Mouse (Mus musculus) heart, embryonic 15.5 days (tissue): ENCODE data around the gene Tfdp2. TPM values are rescaled to one million over a fixed set of nuclear protein-coding genes. Genes with fewer than 3 reads are reported as not detected.
"Not testable (repeated sequence)": the region's sequence is repeated elsewhere in the genome, so short reads cannot be mapped to it uniquely, and the experiment has no call there.

Experiments used
- ATAC-seq: fragments of 200-750 bp; cut with Nextera tagmentation; replicated peaks from 2 replicates; pipeline ENCODE4 v1.8.0; 2017; ENCODE audit warnings: low read depth, moderate TSS enrichment; ENCODE audit not compliant: insufficient number of reproducible peaks, insufficient read depth, low FRiP score
- H3K27ac ChIP-seq: fragments of 300-500 bp; sonication (generic); 2 replicates; pipeline ENCODE4 v1.5.1; 2015; ENCODE audit warnings: mild to moderate bottlenecking, inconsistent platforms
- H3K27me3 ChIP-seq: fragments of 300-500 bp; sonication (generic); 2 replicates; pipeline ENCODE4 v1.6.1; 2015; ENCODE audit warnings: inconsistent platforms
- H3K36me3 ChIP-seq: fragments of 300-500 bp; sonication (generic); 2 replicates; pipeline ENCODE4 v1.6.1; 2015; ENCODE audit warnings: mild to moderate bottlenecking, inconsistent platforms
- H3K4me1 ChIP-seq: fragments of 300-500 bp; sonication (generic); replicated peaks from 2 replicates; pipeline ENCODE4 v1.6.1; 2015; ENCODE audit warnings: inconsistent platforms
- H3K4me2 ChIP-seq: fragments of 300-500 bp; sonication (generic); 2 replicates; pipeline ENCODE4 v1.6.1; 2015; ENCODE audit warnings: inconsistent platforms, mild to moderate bottlenecking, moderate library complexity
- H3K4me3 ChIP-seq: fragments of 300-500 bp; sonication (generic); 2 replicates; pipeline ENCODE4 v1.5.1; 2015; ENCODE audit warnings: mild to moderate bottlenecking, inconsistent platforms
- H3K9ac ChIP-seq: fragments of 300-500 bp; sonication (generic); 2 replicates; pipeline ENCODE4 v1.6.1; 2015; ENCODE audit warnings: mild to moderate bottlenecking, inconsistent platforms
- H3K9me3 ChIP-seq: fragments of 300-500 bp; sonication (generic); replicated peaks from 2 replicates; pipeline ENCODE4 v1.6.1; 2016; ENCODE audit warnings: inconsistent platforms
- WGBS: fragments of 180-500 bp; shearing (Covaris S2); methylation state at CpG from one replicate; pipeline ENCODE4 v1.1.7; 2015; ENCODE audit warnings: mixed read lengths; 5-methylcytosine and 5-hydroxymethylcytosine counted together
- polyA plus RNA-seq: library from polyadenylated mRNA; unstranded; fragments of >200 nt; fragmentation: Nextera tagmentation; extraction: Ambion mirVana; gene quantifications from 2 replicates; pipeline ENCODE4 v1.2.1, GENCODE M21; 2015

Gene Tfdp2
- 33.0 and 37.9 TPM in 2 replicates for polyA plus RNA-seq

DNA sequence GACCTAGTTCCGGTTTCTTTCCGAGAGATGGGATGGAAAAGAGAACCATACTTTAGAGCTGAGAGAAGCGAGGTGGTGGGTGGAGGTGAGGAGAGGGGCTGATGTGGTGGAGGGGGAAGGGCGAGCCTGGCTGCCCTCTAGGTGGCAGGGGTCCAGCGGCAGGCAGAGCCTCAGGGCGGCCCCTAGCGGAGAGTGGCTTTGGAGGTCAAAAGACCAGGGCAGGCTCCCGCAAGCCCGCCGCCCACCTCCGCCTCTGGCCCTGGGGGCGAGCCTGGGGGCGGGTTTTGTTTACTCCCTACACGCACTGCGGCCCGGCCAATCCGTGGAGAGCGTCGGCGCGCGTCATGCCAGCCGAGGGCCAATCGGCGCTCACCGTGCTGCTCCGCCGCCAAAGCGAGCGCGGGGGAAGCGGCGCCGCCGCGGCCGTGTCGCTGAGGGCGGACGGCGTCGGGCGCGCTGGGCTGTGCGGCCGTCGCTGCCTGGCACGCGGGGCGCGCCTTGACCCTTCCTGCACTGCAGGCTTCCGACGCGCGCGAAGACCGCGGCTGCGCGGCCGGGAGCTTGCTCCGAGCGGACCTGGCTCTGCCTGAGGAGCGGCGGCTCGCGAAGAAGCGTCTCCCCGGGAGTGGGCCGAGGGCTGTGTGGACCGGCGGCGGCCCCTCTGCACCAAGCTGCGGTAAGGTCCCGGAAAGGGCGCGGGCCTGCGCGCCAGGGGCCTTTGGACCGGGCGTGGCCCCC, at the start of gene Tfdp2:
TSS of gene Tfdp2 (plus strand) at position 391 of the 738 bp plus-strand sequence.
- Histone ChIP-seq H3K36me3 (no peaks in the 10 kb centered on the region), H3K9me3 (no peaks in the 10 kb centered on the region), H3K9ac (peak within 1 kb of the TSS; percentile 83), H3K4me1 (peaks cover 21% of the 10 kb centered on the region), H3K4me2 (peak within 1 kb of the TSS; percentile 98), H3K27me3 (no peaks in the 10 kb centered on the region), H3K27ac (peak within 1 kb of the TSS; percentile 94), H3K4me3 (peak within 1 kb of the TSS; percentile 97)
- peak; percentile 99 for ATAC-seq
- under 1% methylated on average over 81 of the region's 81 CpGs for WGBS

- no peaks in the 10 kb centered on the region for H3K27me3 ChIP-seq
- no peaks in the 10 kb centered on the region for H3K9me3 ChIP-seq
- no peak overlapping the region for H3K9ac ChIP-seq
- H3K4me1 ChIP-seq = no peaks in the 10 kb centered on the region
- peaks cover 5% of the 10 kb centered on the region; the same call in 1 of the 2 replicates for H3K36me3 ChIP-seq
- ATAC-seq = no peak
- no peak overlapping the region for H3K27ac ChIP-seq
- 87% methylated on average over 7 of the region's 7 CpGs for WGBS
- no peak overlapping the region for H3K4me3 ChIP-seq
- H3K4me2 ChIP-seq = no peak overlapping the region
These were observed 43.3 kb upstream of the Tfdp2 start for GRCm38 (mm10) chr9:96152801-96153200.

DNA sequence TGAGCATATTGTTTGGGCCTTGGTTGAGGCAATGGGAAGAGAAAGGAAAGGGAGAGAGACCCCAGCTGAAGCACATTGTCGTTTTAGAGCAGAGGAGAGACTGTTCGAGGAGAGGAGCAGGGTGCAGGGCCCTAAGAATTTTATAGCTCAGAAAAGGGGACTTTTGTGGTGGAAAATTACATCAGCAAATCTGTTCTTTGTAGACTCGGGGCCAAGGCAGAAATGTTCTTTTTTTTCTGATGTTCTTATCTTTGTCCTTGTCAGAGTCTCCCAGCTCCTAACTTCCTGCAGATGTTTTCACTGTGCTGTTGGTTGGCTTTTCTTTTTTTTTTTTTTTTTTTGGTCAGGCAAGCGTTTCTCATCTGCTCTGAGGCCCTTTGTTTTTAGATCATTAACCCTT, 37.6 kb upstream of the Tfdp2 start:
- 21% methylated on average over 4 of the region's 4 CpGs for WGBS

GRCm38 (mm10) chr9:96159047-96159446, 37.0 kb upstream of the Tfdp2 start:
- no peak overlapping the region for H3K4me2 ChIP-seq
- no peak overlapping the region for H3K9ac ChIP-seq
- H3K4me1 ChIP-seq = no peaks in the 10 kb centered on the region
- H3K27ac ChIP-seq = peak overlapping the region; percentile 58
- H3K36me3 ChIP-seq = peaks cover 5% of the 10 kb centered on the region; the same call in 1 of the 2 replicates
- H3K27me3 ChIP-seq = no peaks in the 10 kb centered on the region
- H3K4me3 ChIP-seq = no peak overlapping the region
- 55% methylated on average over 3 of the region's 3 CpGs for WGBS
- no peaks in the 10 kb centered on the region for H3K9me3 ChIP-seq
- no peak for ATAC-seq

More for the DNA sequence above, 37.6 kb upstream of the Tfdp2 start:
- Histone ChIP-seq H3K9me3 (no peaks in the 10 kb centered on the region), H3K36me3 (peaks cover 5% of the 10 kb centered on the region; the same call in 1 of the 2 replicates), H3K9ac (no peak overlapping the region), H3K4me1 (no peaks in the 10 kb centered on the region), H3K4me2 (no peak overlapping the region), H3K27me3 (no peaks in the 10 kb centered on the region), H3K27ac (peak overlapping the region; percentile 72), H3K4me3 (no peak overlapping the region)
- ATAC-seq = 0 out of 2 replicates have a peak, but pooled peaks have one; percentile 18

GRCm38 (mm10) chr9:96160767-96161166, 35.3 kb upstream of the Tfdp2 start:
- Histone ChIP-seq H3K36me3 (no peaks in the 10 kb centered on the region), H3K4me2 (no peak overlapping the region), H3K9ac (no peak overlapping the region), H3K9me3 (no peaks in the 10 kb centered on the region), H3K27me3 (no peaks in the 10 kb centered on the region), H3K4me1 (no peaks in the 10 kb centered on the region), H3K4me3 (no peak overlapping the region), H3K27ac (no peak overlapping the region)
- WGBS = 71% methylated on average over 3 of the region's 3 CpGs
- ATAC-seq = no peak

DNA sequence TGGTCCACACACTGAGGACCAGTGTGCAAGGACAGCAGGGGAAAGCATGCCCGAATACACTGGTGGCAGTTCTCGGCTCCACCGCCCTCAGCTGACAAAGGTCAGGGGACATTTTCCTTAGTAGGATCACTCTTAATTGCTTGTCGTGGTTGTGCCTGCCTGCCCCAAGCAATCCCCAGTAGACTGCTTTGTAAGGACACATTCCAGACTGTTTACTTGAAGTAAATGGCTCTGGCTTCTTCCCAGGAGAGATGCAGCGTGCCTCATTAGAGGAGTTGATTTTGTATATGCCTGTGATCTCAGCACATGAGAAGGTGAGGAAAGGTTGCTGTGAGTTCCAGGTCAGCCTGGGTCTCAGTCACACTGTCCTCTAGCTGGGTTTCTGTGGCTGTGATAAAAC, 33.7 kb upstream of the Tfdp2 start:
- no peak for ATAC-seq
- no peak overlapping the region for H3K4me2 ChIP-seq
- no peak overlapping the region for H3K27ac ChIP-seq
- no peaks in the 10 kb centered on the region for H3K36me3 ChIP-seq
- H3K9me3 ChIP-seq = no peaks in the 10 kb centered on the region
- H3K27me3 ChIP-seq = no peaks in the 10 kb centered on the region
- H3K4me1 ChIP-seq = no peaks in the 10 kb centered on the region
- H3K4me3 ChIP-seq = no peak overlapping the region
- no peak overlapping the region for H3K9ac ChIP-seq
- 79% methylated on average over 5 of the region's 5 CpGs for WGBS

DNA sequence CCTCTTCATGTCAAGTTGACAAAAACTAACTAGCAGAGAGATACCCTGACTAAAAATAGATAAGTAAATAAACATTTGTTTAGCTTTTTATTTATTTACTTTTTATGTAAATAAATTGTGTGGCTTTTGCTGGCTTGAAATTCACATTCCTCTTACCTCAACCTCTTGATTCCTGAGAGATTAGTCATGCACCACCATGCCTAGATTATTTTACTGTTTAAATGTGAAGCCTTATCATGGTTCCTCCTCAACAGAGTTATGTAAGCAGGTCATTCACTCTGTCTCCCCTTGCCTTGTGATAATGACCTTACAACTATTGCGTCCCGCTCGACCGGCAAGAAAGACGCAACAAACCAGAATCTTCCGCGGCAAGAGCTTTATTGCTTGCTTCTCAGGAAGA, 32.6 kb upstream of the Tfdp2 start:
- Histone ChIP-seq H3K27ac (no peak overlapping the region), H3K4me2 (no peak overlapping the region), H3K9ac (no peak overlapping the region), H3K4me1 (no peaks in the 10 kb centered on the region), H3K4me3 (no peak overlapping the region), H3K36me3 (no peaks in the 10 kb centered on the region), H3K27me3 (no peaks in the 10 kb centered on the region), H3K9me3 (no peaks in the 10 kb centered on the region)
- WGBS = 90% methylated on average over 7 of the region's 7 CpGs
- no peak for ATAC-seq

GRCm38 (mm10) chr9:96163983-96164382, 32.1 kb upstream of the Tfdp2 start:
- H3K4me1 ChIP-seq, H3K4me3 ChIP-seq, H3K27me3 ChIP-seq, H3K9ac ChIP-seq, ATAC-seq, H3K36me3 ChIP-seq, H3K27ac ChIP-seq, H3K4me2 ChIP-seq, H3K9me3 ChIP-seq: not testable (repeated sequence)
- WGBS = 95% methylated on average over 15 of the region's 15 CpGs

- no peaks in the 10 kb centered on the region for H3K27me3 ChIP-seq
- H3K9ac ChIP-seq = no peak overlapping the region
- 0 out of 2 replicates have a peak, but pooled peaks cover 2% of the 10 kb centered on the region for H3K4me1 ChIP-seq
- no peaks in the 10 kb centered on the region for H3K9me3 ChIP-seq
- H3K27ac ChIP-seq = no peak overlapping the region
- 41% methylated on average over 5 of the region's 5 CpGs for WGBS
- no peak for ATAC-seq
- no peak overlapping the region for H3K4me2 ChIP-seq
- 0 out of 2 replicates have a peak, but pooled peaks cover under 1% of the 10 kb centered on the region for H3K36me3 ChIP-seq
- H3K4me3 ChIP-seq = no peak overlapping the region
These were observed 28.9 kb upstream of the Tfdp2 start for GRCm38 (mm10) chr9:96167168-96167585.

GRCm38 (mm10) chr9:96170600-96170999, 25.5 kb upstream of the Tfdp2 start:
- no peak overlapping the region for H3K4me2 ChIP-seq
- H3K27ac ChIP-seq = no peak overlapping the region
- no peaks in the 10 kb centered on the region for H3K9me3 ChIP-seq
- H3K9ac ChIP-seq = no peak overlapping the region
- no peak for ATAC-seq
- WGBS = 77% methylated on average over 3 of the region's 3 CpGs
- no peaks in the 10 kb centered on the region for H3K27me3 ChIP-seq
- H3K36me3 ChIP-seq = 0 out of 2 replicates have a peak, but pooled peaks cover 4% of the 10 kb centered on the region
- H3K4me1 ChIP-seq = 0 out of 2 replicates have a peak, but pooled peaks cover 6% of the 10 kb centered on the region
- H3K4me3 ChIP-seq = no peak overlapping the region

- no peak overlapping the region for H3K27ac ChIP-seq
- no peak for ATAC-seq
- no peak overlapping the region for H3K9ac ChIP-seq
- H3K4me3 ChIP-seq = no peak overlapping the region
- H3K36me3 ChIP-seq = no peaks in the 10 kb centered on the region
- H3K27me3 ChIP-seq = no peaks in the 10 kb centered on the region
- H3K4me1 ChIP-seq = no peaks in the 10 kb centered on the region
- WGBS = 68% methylated on average over 4 of the region's 4 CpGs
- H3K9me3 ChIP-seq = no peaks in the 10 kb centered on the region
- H3K4me2 ChIP-seq = no peak overlapping the region
These were observed 11.2 kb upstream of the Tfdp2 start for GRCm38 (mm10) chr9:96184909-96185308.

GRCm38 (mm10) chr9:96186701-96187100, 9.4 kb upstream of the Tfdp2 start:
- Histone ChIP-seq H3K9me3 (no peaks in the 10 kb centered on the region), H3K4me2 (no peak overlapping the region), H3K27me3 (no peaks in the 10 kb centered on the region), H3K27ac (no peak overlapping the region), H3K4me1 (no peaks in the 10 kb centered on the region), H3K36me3 (no peaks in the 10 kb centered on the region), H3K4me3 (no peak overlapping the region), H3K9ac (no peak overlapping the region)
- 43% methylated on average over 7 of the region's 7 CpGs for WGBS
- ATAC-seq = no peak
